Mouse (Mus musculus): ENCODE data around the gene Zfp385c.
A peak's percentile ranks its signal among the peaks of the same experiment; 100 is the strongest.

Gene Zfp385c

DNA sequence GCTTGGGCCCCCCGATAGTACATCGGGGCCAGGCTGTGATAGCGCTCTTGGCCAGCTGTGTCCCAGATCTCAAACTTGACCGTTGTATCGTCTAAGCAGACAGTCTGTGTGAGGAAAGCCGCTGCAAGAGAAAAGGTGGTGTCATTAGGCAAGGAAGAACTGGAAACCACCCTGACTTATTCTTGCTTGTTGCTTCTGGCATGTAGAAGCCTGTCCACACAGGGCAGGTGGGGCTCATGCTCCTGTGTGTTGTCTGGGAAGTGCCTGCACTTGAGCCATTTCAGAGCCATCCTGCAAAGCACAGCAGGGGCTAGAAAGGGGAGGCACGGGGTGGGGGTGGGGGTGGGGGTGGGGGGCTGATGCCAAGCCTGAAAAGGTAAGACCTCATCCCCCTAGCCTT lies 26.2 kb upstream of the Zfp385c start:
- DNase-seq (ENCODE audit: low read depth), result no peak

DNA sequence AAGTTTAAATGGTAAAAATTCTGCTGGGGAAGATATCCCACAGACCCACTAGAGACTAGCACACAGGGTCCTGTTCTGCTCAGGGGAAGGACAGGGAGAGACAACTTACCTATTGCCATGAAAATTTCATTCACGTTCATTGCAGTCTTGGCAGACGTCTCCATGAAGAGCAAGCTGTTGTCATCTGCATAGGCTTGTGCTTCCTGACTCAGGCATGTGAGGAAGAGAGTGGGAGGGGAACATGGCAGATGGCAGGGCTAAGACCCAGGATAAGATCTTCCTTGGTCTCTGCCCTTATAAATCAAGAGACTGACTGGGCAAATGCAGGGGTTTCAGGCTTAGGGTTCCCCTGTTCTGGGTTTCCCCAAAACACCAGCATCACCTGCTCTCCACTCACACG lies 24.4 kb upstream of the Zfp385c start:
- no peak for DNase-seq (ENCODE audit: low read depth)

DNA sequence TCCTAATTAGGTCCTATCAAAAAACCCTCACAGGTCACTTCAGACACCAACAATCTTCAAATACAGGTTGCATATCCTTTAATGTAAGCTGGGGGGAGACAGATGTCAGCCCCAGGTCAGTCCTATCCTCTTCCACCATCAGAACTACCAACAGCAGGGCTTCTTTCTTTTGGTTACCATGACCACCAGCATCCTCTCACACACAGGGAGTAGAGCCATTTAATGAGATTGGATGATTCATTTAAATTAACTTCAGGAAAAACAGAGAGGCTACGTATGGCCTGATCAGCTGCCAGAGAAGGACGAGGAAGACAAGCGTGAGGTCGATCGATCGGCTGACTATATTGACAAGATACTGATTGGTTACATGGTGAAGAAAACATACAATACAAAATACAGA lies 22.7 kb upstream of the Zfp385c start:
- no peak for DNase-seq (ENCODE audit: low read depth)

DNA sequence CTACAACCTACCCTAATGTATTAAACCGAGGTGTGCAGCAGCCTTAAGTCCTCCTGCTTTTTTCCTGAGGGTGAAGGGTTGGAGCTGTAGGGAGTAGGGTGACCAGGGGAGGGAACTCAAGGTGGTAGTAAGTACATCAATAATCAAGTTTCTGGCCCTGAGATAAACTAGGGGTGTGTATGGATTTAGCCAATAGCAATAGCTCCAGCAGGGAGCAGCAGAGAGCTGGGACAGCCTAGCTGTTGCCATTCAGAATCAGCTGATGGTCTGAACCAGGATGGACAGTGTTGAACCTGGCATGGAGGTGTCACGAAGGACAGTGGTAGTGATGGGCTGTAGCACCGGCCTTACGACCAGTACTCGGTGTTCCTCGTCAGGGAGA lies 22.3 kb upstream of the Zfp385c start:
- DNase-seq (ENCODE audit: low read depth), result peak; percentile 82

DNA sequence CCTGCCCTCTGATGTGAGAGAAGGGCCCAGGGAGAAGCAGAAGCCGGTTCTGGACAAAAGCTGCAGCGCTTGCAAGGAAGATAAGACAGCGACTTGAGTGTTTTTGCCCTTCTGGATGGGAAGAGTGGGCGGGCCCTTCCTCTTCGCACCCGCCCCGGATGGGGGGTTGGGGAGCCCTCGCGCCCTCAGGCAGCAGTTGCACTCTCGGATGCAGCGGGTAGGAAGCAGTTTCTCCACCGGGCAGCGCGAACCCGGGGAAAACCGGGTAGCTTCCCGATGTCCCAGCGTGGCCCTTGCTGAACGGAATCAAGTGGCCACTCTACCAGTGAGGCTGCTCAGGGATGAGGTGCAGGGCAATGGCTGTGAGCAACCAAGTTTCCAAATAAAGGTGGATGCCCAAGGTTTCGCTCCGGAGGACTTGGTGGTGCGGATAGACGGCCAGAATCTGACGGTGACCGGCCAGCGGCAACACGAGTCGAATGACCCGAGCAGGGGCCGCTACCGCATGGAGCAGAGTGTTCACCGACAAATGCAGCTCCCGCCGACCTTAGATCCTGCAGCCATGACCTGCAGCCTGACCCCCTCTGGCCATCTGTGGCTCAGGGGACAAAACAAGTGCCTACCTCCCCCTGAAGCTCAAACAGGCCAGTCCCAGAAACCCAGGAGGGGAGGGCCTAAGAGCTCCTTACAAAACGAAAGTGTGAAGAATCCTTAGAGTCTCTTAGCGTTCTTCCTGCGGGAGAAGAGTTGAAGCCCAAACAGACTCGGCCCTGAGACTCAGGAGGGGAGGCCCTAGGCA lies 21.7 kb upstream of the Zfp385c start, which contains the start of gene Hspb9:
Gene Hspb9, plus strand, starts transcription at position 116 of the 799 bp plus-strand sequence.
- DNase-seq (ENCODE audit: low read depth), result peak; percentile 84

DNA sequence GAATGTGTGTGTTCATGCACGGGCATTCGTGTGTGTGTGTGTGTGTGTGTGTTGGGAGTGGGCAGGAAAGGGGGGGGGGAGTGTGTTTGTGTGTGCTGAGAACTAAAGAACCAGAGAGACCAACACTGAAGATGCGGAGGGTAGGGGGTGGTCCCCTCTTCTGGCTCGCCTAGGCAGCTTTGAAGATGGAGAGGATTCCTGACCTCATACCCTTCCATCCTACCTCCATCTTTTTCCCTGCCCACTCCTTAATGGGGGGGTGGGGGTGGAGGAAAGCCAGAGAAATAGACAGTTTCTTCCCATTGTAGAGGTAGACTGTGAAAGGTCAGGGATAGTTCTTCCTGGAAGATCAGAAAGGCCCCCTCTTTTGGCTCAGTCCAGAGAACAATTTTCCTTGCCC lies 20.9 kb upstream of the Zfp385c start:
- DNase-seq (ENCODE audit: low read depth), result peak; percentile 18

DNA sequence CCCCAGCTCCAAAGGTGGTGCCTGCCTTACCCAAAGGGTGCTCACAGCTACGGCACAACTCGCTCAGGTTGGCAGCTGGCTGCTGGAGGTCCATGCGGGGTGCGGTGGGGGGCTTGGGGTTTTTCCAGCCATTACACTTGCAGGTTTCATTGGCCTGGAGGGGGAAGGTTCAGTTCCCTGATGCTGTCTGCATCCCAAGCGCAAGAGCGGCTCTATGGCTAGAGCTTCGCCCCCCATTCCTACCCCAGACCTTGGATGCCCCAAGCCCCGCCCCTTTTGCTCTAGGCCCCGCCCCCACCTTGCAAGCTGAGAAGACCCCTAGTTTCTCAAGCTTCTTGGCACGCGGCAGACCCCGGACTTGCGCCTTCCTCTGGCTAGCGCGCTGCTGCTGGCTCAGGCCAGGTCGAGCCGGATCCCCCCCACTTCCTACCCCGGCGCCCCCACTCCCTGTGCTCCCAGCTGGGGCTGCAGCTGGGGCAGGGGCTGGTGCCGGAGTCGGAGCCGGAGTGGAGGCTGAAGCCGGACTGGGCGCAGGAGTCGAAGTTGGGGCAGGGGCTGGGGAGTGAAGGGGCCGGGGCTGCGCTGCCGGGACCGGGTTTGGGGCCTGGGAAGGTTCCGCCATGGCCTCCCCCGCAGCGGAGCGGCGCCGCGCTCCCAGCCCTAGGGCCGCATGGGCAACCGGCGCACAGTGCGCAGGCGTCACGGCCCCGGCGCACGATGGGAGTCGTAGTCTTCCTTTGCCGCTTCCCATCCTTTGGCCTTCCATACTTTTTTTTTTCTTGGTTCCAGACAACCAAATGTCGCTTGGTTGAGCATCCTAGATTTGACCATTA lies 19.7 kb upstream of the Zfp385c start, which contains the start of gene Kat2a:
Gene Kat2a, minus strand, starts transcription at position 683 of the 833 bp plus-strand sequence.
- peak; percentile 65 for DNase-seq (ENCODE audit: low read depth)

DNA sequence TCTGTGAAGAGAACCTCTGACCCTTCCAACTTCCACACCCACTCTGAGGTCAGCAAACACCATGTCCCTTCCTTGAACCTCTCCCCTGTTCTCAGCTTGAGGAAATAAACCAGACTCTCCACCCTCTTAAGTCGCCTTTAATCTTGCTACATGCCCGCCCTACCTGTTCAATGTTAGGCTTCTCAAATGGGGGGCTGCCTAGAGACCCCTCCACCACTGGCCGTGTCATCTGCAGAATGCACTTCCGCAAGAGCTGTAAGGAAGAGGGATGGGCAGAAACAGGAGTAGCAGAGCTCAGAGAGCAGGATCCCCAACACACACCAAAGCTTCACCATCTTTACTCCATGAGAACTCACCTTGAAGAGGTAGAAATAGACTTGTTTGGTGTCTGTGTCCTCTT lies 18.7 kb upstream of the Zfp385c start:
- DNase-seq (ENCODE audit: low read depth), result no peak

DNA sequence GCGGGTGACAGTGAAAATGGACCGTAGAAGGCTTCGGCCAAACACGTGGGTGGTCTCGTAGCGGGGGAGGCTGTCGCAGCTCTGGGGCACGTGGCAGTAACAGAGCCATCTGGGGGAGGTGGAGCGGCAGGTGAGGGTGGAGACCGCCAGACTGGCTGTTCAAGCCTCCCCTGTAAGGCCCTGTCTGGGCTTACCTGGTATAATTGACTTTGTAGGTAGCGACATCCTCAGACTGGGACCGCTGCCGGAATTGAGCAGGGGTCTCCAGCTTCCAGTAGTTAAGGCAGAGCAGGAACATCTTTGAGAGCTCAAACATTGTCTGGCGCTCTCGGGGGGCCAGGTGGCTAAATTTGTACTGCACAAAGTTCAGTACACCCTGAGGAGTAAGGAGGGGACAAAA lies 18.3 kb upstream of the Zfp385c start:
- no peak for DNase-seq (ENCODE audit: low read depth)

DNA sequence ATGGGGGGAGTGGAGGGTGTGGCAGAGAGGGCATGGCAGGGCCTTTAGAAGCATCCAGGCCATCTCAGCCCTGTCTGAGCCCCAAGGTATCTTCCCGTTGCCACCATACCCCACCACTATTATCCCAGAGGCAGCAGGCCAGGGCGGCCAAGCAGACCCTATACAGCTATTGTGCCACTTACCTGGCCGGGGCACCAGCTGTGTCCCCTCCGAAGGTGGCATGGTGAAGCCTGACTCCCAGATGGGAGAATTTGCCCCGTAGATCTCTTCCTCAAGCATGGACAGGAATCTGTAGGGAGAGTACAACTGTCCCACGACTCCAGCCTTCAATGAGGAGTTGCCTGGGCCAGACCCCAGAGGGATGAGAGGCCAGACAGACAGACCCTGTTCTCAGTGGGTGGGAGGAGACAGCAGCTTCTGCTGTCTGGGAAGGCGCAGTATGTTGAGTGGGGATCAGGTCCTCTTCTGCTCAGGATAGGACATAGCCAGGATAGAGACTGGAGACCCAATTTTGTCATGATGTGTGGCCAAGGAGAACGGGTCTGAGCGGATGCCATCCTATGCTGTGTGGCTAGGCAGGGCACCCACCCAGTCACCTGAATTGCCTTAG lies 17.1 kb upstream of the Zfp385c start:
- no peak for DNase-seq (ENCODE audit: low read depth)

DNA sequence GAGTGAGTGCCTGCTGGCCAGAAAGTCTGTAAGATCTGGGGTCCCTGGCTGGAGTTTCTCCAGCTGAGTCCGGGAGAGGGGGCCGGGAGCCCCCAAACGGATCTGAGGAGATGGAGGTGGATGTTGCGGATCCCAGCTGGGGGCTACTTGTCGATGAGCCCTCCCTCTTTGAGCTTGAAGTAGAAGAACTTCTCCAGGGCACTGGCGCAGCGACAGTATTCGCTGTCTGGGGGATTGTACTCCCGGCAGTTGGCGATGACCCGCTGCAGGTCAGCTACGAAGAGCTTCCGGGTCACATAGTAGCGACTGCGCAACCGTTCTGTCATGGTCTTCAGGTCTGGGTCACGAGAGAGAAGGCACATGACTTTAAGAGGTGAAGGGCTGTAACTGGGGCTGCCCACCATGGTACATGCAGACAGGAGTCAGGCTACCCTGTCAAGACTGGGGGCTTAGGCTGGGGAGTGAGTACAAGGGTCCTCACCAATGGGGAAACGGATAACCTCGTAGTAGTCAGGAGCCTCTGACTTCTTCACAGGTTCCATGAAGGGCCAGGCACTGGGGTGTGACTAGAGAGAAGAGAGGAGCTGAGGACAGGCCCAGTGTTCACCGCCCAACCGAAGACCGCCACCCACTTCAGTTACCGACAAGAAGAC lies 13.0 kb upstream of the Zfp385c start:
- DNase-seq (ENCODE audit: low read depth), result no peak

DNA sequence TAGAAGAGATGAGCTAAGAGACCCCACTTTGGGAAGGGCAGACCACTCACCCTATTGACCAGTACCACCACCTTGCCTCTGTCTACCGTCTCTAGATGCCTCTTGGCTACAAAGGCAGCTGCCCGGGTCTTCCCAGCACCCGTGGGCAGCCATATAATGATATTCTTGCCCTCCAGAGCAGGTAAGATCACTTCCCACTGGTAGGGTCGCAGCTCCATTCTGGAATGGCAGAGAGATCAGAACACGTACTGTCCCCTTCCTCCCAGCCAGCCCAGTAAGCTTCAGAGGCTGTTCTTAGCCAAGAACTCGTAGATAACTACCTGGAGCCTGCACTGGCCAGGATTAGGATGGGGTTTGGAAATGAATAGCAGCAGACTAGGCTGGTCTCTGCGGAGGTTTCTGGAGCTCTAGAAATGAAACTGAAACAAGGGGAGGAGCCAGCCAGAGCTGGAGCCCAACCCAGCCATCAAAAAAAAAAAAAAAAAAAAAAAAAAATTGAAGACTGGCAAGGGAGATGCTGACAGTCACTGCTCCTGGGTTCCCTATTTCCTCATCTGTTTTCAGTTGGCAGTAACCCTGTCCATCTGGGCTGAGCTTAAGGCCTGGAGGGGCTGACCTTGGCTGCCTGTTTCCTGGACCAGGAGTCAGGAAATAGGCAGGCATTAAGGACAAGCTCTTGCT lies 11.7 kb upstream of the Zfp385c start, which contains the start of gene Dhx58:
Gene Dhx58, minus strand, starts transcription at position 421 of the 681 bp plus-strand sequence.
- DNase-seq (ENCODE audit: low read depth), result peak; percentile 77

DNA sequence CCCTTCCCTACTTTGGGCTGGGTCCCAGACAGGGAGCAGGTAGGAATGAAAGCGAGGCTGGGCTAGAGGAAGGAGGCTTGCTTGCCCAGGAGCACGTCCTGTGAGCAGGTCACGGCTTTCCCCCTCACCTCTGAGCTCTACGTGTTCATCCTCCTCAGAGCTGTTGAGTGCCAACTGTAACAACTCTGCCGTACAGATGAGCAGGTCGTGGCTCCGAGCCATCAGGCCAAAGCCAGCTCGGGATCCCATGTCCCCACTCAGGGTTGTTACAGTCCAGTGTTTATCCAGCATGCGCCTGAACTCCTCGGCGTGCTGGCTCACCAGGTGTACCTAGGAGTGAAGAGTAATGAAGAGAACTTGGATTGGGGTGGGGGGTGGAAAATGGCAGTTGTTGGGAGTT lies 11.1 kb upstream of the Zfp385c start:
- DNase-seq (ENCODE audit: low read depth), result peak; percentile 55

DNA sequence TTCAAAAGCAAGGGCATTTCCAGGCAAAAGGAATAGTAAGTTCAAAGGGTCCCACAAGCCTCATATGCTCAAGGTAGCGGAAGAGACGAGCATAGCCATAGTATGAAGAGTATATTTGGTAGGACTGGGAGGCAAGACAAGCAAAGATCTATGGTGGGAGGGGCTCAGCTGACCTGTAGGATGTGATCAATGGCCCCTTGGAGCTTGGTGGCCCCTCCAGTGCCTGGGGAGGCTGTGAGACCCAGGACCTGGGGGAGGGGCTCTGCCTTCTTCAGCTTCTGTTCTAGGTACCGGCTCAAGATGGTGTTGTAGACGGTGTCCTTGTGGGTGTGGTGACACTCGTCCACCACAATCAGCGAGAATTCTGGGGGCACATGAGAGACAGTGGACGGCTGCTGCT lies 10.7 kb upstream of the Zfp385c start:
- DNase-seq (ENCODE audit: low read depth), result no peak

DNA sequence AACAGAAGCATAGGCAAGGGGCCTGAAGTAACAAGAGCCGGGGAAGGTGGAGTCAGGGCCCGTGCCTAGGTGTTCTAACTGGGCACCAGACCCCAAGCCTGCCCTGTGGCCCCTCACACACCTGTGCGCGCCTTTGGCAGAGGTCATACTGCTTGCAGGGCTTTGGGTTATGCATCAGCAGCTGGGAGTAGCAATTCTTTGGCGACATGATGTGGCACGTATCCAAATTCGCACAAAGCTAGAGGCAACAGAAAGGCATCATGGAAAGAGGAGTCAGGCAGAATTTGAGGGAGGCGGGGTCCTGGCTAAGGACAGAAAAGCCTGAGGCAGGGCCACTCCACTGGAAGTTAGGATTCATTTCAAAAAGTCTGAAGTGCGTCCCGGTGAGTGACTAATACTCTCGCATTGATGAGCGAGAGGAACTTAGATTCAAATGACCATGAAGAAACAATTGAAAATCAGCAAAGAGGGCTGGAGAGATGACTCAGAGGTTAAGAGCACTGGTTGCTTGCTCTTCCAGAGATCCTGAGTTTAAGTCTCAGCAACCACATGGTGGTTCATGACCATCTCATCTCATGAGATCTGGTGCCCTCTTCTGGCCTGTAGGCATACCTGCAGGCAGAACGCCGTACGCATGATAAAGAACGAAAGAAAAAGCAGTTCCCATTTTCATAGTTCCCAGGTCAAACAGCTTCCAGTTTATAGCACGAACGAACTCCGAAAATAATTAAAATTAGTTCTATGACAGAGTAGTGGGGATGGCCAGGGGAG lies 10.0 kb upstream of the Zfp385c start:
- DNase-seq (ENCODE audit: low read depth), result peak; percentile 90

DNA sequence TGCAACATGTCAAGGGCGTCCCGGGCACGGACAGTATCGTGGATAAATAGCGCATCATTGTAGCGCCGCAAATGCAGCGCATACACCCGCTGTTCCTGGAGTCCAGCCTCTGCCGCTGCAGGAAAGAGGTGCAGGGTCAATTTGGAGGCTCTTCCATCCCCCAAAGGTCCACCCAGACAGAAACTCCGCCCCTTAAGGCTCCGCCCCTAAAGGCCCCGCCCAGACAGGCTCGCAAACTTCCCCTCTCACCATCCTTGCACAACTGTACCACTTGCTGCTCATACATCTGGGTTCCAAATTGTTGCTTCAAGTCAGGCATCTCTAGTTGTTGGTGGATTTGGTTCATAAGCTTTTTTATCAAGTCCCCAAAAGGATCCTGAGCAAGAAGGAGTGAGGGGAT lies 9.0 kb upstream of the Zfp385c start:
- DNase-seq (ENCODE audit: low read depth), result peak; percentile 25

DNA sequence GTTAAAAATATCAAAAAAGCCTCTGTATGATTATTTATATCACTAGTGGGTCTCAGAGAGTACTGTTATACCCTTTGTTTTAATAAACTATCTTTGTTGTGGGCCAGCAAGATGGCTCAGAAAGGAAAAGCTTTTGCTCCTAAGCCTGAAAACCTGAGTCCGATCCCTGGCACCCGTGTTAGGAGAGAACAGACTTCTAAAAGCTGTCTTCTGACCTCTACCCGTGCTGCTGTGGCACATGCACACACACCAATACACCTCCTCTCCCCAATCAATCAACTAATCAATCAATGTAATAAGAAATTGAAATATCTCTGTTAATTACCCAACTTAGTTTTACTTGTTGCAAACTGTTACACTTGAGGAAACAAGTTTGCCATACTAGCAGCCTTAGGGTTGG lies 8.5 kb upstream of the Zfp385c start:
- no peak for DNase-seq (ENCODE audit: low read depth)

DNA sequence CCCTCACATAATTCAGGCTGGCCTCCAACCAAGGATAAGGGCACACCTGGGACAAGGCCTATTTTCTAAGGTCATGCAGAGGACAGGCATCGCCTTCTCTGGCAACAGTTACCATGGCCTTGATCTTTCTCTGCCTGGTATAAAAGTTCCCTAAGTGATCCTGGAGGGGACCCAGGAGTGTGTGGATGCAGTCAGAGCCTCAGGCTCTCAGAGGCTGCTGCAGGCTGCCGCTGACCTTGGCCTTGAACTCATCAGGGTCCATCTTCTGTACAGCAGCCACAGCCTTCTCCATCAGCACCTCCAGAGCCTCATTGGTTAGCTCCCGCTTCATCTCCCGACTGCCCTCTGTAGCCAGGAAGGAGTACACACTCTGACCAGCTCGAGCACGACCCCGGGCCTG lies 5.7 kb upstream of the Zfp385c start:
- no peak for DNase-seq (ENCODE audit: low read depth)

DNA sequence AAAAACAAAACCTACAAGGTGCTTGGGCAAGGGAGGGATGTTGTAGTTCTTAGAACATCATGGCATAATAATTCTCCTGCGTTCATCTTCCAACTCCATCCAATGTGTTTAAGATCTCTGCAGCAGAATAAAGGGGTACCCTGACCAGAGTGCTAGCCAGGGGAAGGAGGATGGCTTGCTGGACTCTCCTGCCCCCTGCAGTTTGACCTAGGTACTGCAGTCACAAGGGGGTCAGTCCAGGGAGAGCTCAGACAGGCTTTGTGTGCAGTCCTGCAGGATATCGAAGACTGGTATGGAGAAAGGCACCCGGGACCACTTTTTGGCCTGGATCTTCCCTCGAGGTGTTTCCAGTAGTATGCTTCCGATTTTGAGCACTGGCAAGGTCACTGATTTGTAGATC lies 2.7 kb upstream of the Zfp385c start:
- DNase-seq (ENCODE audit: low read depth), result peak; percentile 80

DNA sequence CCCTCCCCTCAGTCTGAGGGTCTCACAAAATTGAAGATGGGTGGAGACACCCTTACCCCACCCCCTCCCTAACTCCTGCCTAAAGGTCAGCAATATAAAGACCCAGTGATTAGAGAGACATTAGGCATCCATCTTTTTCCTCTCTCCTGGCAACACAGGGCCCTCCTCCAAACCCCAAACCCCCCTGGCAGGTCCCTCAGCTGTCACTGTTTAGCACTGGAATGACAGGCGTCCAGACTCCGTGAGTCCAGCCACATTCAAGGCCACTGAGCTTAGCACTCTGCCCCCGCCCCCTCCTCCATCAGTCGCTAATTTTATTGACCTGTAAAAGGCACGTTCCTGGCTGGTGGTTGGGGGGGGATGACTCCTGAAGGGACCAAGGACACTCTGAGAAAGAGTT lies 899 bp upstream of the Zfp385c start:
- no peak for DNase-seq (ENCODE audit: low read depth)

DNA sequence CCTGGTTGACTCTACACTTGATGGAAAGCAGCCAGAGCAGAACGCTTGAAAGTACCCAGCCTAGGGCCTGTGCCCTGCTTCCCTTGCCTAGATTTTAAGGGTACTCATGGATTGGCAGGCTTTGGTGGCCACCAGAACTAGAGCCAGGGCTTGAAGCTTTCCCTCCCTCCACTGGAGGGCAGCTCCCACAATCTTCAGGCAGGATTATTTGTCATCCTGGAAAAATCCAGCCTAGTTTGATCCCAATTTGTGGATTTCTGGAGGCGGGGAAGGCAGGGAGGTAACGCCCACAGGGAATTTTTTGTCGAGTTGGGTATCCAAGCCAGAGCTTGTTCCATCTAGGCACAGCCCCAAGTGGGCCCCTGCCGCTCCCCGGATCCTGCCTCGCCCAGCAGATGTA lies 1.9 kb downstream of the Zfp385c start:
- no peak for DNase-seq (ENCODE audit: low read depth)

All from naive thymus-derived CD4-positive, alpha-beta T cell, adult 2 months (primary cell).